9 mouse cellular contexts compared by ENCODE assay signal in the genomic region with DNA sequence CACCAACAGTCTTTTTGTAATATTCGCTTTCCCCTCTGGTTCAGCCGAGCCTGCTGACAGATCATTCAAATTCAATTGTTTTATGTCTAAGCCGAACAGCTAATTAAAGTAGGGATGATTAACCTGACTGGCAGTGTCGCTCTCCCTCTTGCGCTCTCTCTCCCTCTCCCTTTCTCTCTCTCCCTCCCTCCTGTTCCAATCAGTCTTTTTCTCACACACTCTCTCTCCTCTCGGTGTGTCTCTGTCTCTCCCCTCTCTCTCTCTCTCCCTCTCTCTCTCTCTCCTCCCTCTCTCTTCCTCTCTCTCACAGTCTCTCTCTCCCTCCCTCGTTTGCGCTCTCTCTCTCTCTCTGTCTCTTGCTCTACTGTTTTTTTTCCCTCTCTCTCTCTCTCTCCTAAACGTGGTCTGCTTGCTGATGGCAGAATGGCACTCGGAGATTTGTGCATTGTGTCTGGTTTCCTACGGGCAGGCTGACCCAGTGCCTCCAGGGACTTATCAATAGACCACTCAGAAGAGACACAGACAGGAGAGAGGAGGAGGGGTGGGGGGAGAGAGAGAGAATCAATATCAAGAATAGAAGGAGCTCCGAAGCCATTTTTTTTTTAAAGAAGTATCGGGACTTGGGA.
DNase-seq lines count a peak whose midpoint lies in the region; ATAC-seq and TF ChIP-seq lines count a peak whose summit lies in the region.
"Had no signal": no experiment of that assay in that cellular context is flagged by ENCODE, and none has a peak within 500 bp of the region (broad histone marks: within the 10 kb centered on the region; RNA-seq: fewer than 3 reads in every experiment).

No protein-coding gene starts in this region.

- H3K4me2 ChIP-seq in intestine, embryonic 14.5 days (ENCODE audit: low read length), result peak overlapping the region; percentile 74

- peaks cover 30% of the 10 kb centered on the region for H3K4me1 ChIP-seq in embryonic facial prominence, embryonic 10.5 days
- peaks cover 9% of the 10 kb centered on the region for H3K4me1 ChIP-seq in intestine, embryonic 14.5 days (replicated peaks; ENCODE audit: control insufficient read depth, insufficient read depth, low read length)

- TF ChIP-seq CTCF in gastrocnemius, adult 2 months (IDR thresholded peaks at IDR 0.05), result no peak
- TF ChIP-seq CTCF in C2C12 (IDR thresholded peaks at IDR 0.05; ENCODE audit: control insufficient read depth, insufficient read depth, insufficient read length), result no peak

- H3K9me3 ChIP-seq in embryonic facial prominence, embryonic 10.5 days, result no peaks in the 10 kb centered on the region
- no peaks in the 10 kb centered on the region for H3K9me3 ChIP-seq in intestine, embryonic 14.5 days (ENCODE audit: control insufficient read depth, low read length)

- peak overlapping the region; percentile 19 for H3ac ChIP-seq in C2C12 (ENCODE audit: control insufficient read depth, insufficient read length, low read depth)

- no peaks in the 10 kb centered on the region for H3K36me3 ChIP-seq in C2C12 (ENCODE audit: control insufficient read depth, insufficient read depth)
- no peaks in the 10 kb centered on the region for H3K36me3 ChIP-seq in embryonic facial prominence, embryonic 10.5 days (replicated peaks)
- H3K36me3 ChIP-seq in intestine, embryonic 14.5 days (ENCODE audit: control insufficient read depth, insufficient read depth, low read length), result no peaks in the 10 kb centered on the region

- intact Hi-C loops in gastrocnemius, adult 2 months (cut with DNase I), result loop anchor here (5.0 kb wide), 1 partner anchor 36 kb away; no protein-coding TSS in a partner anchor
- intact Hi-C loops in gastrocnemius, postnatal 14 days (cut with DNase I; ENCODE audit: low total_unique reads), result no loop called here

- ATAC-seq in intestine, embryonic 14.5 days (replicated peaks; ENCODE audit: low FRiP score, low TSS enrichment, low read depth), result no peak

- peaks cover 25% of the 10 kb centered on the region for H3K79me2 ChIP-seq in C2C12 (ENCODE audit: control insufficient read depth, insufficient read depth)

- DNase-seq in gastrocnemius, adult 2 months, result no peak
- no peak for DNase-seq in gastrocnemius, postnatal 14 days
- DNase-seq in embryonic facial prominence, embryonic 10.5 days (ENCODE audit: low spot score), result peak; percentile 50
- no peak for DNase-seq in intestine, embryonic 14.5 days (ENCODE audit: low spot score)
- DNase-seq in neural tube, embryonic 10.5 days (ENCODE audit: extremely low spot score, low spot score), result peak; percentile 61
- no peak for DNase-seq in adrenal gland, postnatal 25 days
- no peak for DNase-seq in layer of hippocampus, adult 8-10 months (ENCODE audit: low spot score in 2 of 2)

- peak overlapping the region; percentile 84 for H3K27ac ChIP-seq in gastrocnemius, adult 2 months
- H3K27ac ChIP-seq in embryonic facial prominence, embryonic 10.5 days (replicated peaks), result peak overlapping the region; percentile 83
- peak overlapping the region; percentile 27; the same call in 1 of the 2 replicates for H3K27ac ChIP-seq in intestine, embryonic 14.5 days (ENCODE audit: low read depth)

- peaks cover 4% of the 10 kb centered on the region for H3K79me3 ChIP-seq in C2C12 (ENCODE audit: low read depth)

- no peaks in the 10 kb centered on the region for H3K27me3 ChIP-seq in C2C12 (ENCODE audit: control insufficient read depth, insufficient read depth, insufficient read length)
- H3K27me3 ChIP-seq in embryonic facial prominence, embryonic 10.5 days (replicated peaks; ENCODE audit: low read depth, poor library complexity, severe bottlenecking), result peaks cover 29% of the 10 kb centered on the region
- H3K27me3 ChIP-seq in intestine, embryonic 14.5 days (replicated peaks; ENCODE audit: control insufficient read depth, insufficient read depth, low read length), result no peaks in the 10 kb centered on the region

- H3K4me3 ChIP-seq in gastrocnemius, adult 2 months, result peak overlapping the region; percentile 67
- H3K4me3 ChIP-seq in C2C12 (ENCODE audit: insufficient read depth, poor library complexity, severe bottlenecking), result no peak overlapping the region
- H3K4me3 ChIP-seq in embryonic facial prominence, embryonic 10.5 days, result peak overlapping the region; percentile 58
- peak overlapping the region; percentile 38 for H3K4me3 ChIP-seq in intestine, embryonic 14.5 days (ENCODE audit: low read depth, low read length)
- H3K4me3 ChIP-seq: erythroblast, embryonic 14.5 days had no signal

- peak overlapping the region; percentile 34 for H3K9ac ChIP-seq in intestine, embryonic 14.5 days (ENCODE audit: low read length)

- 5% methylated on average over 13 of the region's 13 CpGs for WGBS in embryonic facial prominence, embryonic 10.5 days
- 8% methylated on average over 13 of the region's 13 CpGs for WGBS in intestine, embryonic 14.5 days

TF ChIP-seq in C2C12, 6 proteins besides CTCF, POLR2A, EP300 and RAD21:
- TF ChIP-seq MAX (IDR thresholded peaks at IDR 0.05), result no peak
- TF ChIP-seq FOSL1 (IDR thresholded peaks at IDR 0.05; ENCODE audit: insufficient read depth, low read length, poor library complexity, severe bottlenecking), result no peak
- no peak for TF ChIP-seq MYOD1 (IDR thresholded peaks at IDR 0.05; ENCODE audit: control insufficient read depth, insufficient read length, low read depth)
- TF ChIP-seq USF1 (IDR thresholded peaks at IDR 0.05; ENCODE audit: low read depth), result no peak
- no peak for TF ChIP-seq MYOG (IDR thresholded peaks at IDR 0.05; ENCODE audit: control insufficient read depth, extremely low read depth, insufficient read length)
- TF ChIP-seq CEBPB (IDR thresholded peaks at IDR 0.05; ENCODE audit: low read depth), result no peak

Comparison
In these comparisons a context has a peak if more than half of its experiments do, and no peak if none do; other contexts are left out.
1. DNase-seq: peak in embryonic facial prominence, embryonic 10.5 days (single experiment) and neural tube, embryonic 10.5 days (single experiment); none in gastrocnemius, adult 2 months (single experiment), gastrocnemius, postnatal 14 days (single experiment), intestine, embryonic 14.5 days (single experiment), adrenal gland, postnatal 25 days (single experiment) and layer of hippocampus, adult 8-10 months (0 of 2).
2. H3K27ac ChIP-seq: peak in every context shown above with its lines; median percentile 84 in gastrocnemius, adult 2 months; 83 in embryonic facial prominence, embryonic 10.5 days; 27 in intestine, embryonic 14.5 days.